Mouse (Mus musculus) lung, adult 2 months (tissue): ENCODE measurements at regions not wholly inside any gene's neighbourhood (a gene's known extent, or its start where the extent isn't known, plus 50 kb on each side); places are given as distances from the start of the nearest gene placed in this dataset.

ENCODE experiments used
- DNase-seq: peaks from one replicate; pipeline ENCODE4 v3.0.0; 2022
- H3K4me1 ChIP-seq: fragments of 200-500 bp; 2 replicates; pipeline ENCODE4 v1.6.1; 2011; ENCODE audit warnings: low read length; ENCODE audit not compliant: control insufficient read depth, insufficient read depth
- H3K4me3 ChIP-seq: fragments of 200-500 bp; replicated peaks from 2 replicates; pipeline ENCODE3; 2011; ENCODE audit warnings: low read depth, mild to moderate bottlenecking, control low read depth, low read length; ENCODE audit errors: extremely low read depth
- CTCF ChIP-seq: fragments of 200-500 bp; IDR thresholded peaks from 2 replicates; pipeline ENCODE4 v1.5.1; 2011; ENCODE audit warnings: mild to moderate bottlenecking, low read length, control low read depth; ENCODE audit not compliant: insufficient read depth
- POLR2A ChIP-seq: fragments of 200-500 bp; IDR thresholded peaks from 2 replicates; pipeline ENCODE4 v1.6.1; 2011; ENCODE audit warnings: low read depth, mild to moderate bottlenecking, control low read depth, low read length, borderline replicate concordance; ENCODE audit errors: extremely low read depth
- WGBS: fragments of 180-500 bp; shearing (Covaris S2); methylation state at CpG from one replicate; pipeline ENCODE4 v1.1.7; 2018; 5-methylcytosine and 5-hydroxymethylcytosine counted together

GRCm38 (mm10) chr11:111763081-111763480 lies 697.1 kb downstream of the Kcnj2 start:
- WGBS: 65% methylated on average over 3 of the region's 3 CpGs
- Histone ChIP-seq H3K4me3 (no peak overlapping the region), H3K4me1 (no peaks in the 10 kb centered on the region)
- no peak for DNase-seq
- TF ChIP-seq CTCF (no peak), POLR2A (no peak)

GRCm38 (mm10) chr11:111766371-111767011 lies 700.5 kb downstream of the Kcnj2 start:
- Histone ChIP-seq H3K4me3 (no peak overlapping the region), H3K4me1 (no peaks in the 10 kb centered on the region)
- no peak for DNase-seq
- WGBS: 52% methylated on average over 6 of the region's 6 CpGs
- TF ChIP-seq CTCF: no peak
- TF ChIP-seq POLR2A: no peak

- TF ChIP-seq POLR2A (no peak), CTCF (no peak)
- DNase-seq: no peak
- WGBS: 88% methylated on average over 1 of the region's 1 CpGs
- Histone ChIP-seq H3K4me1 (no peaks in the 10 kb centered on the region), H3K4me3 (no peak overlapping the region)
Observed at GRCm38 (mm10) chr11:111767012-111767392, 701.0 kb downstream of the Kcnj2 start.

- no peak overlapping the region for H3K4me3 ChIP-seq
- no peak for TF ChIP-seq POLR2A
- no peak for TF ChIP-seq CTCF
- WGBS: 69% methylated on average over 2 of the region's 2 CpGs
- DNase-seq: no peak
- no peaks in the 10 kb centered on the region for H3K4me1 ChIP-seq
Observed at GRCm38 (mm10) chr11:111774108-111774679, 708.2 kb downstream of the Kcnj2 start.

GRCm38 (mm10) chr11:111781321-111781720 lies 715.4 kb downstream of the Kcnj2 start:
- TF ChIP-seq CTCF (no peak), POLR2A (no peak)
- peak; percentile 3 for DNase-seq
- 40% methylated on average over 7 of the region's 7 CpGs for WGBS
- Histone ChIP-seq H3K4me1 (no peaks in the 10 kb centered on the region), H3K4me3 (no peak overlapping the region)

- H3K4me1 ChIP-seq: no peaks in the 10 kb centered on the region
- H3K4me3 ChIP-seq: no peak overlapping the region
- no peak for DNase-seq
- TF ChIP-seq CTCF: no peak
- TF ChIP-seq POLR2A: no peak
- 51% methylated on average over 6 of the region's 6 CpGs for WGBS
Observed at GRCm38 (mm10) chr11:111791267-111791926, 725.4 kb downstream of the Kcnj2 start.

GRCm38 (mm10) chr11:111801033-111801432 lies 735.1 kb downstream of the Kcnj2 start:
- no peaks in the 10 kb centered on the region for H3K4me1 ChIP-seq
- DNase-seq: no peak
- 54% methylated on average over 3 of the region's 3 CpGs for WGBS
- TF ChIP-seq CTCF: no peak
- TF ChIP-seq POLR2A: no peak
- H3K4me3 ChIP-seq: no peak overlapping the region

- Histone ChIP-seq H3K4me1 (no peaks in the 10 kb centered on the region), H3K4me3 (no peak overlapping the region)
- 88% methylated on average over 18 of the region's 18 CpGs for WGBS
- no peak for TF ChIP-seq POLR2A
- no peak for TF ChIP-seq CTCF
- no peak for DNase-seq
Observed at GRCm38 (mm10) chr11:111816176-111816775, 750.3 kb downstream of the Kcnj2 start.

- 21% methylated on average over 10 of the region's 10 CpGs for WGBS
- DNase-seq: no peak
- H3K4me1 ChIP-seq: no peaks in the 10 kb centered on the region
- no peak for TF ChIP-seq CTCF
- no peak for TF ChIP-seq POLR2A
- no peak overlapping the region for H3K4me3 ChIP-seq
Observed at GRCm38 (mm10) chr11:111818124-111818523, 752.2 kb downstream of the Kcnj2 start.
